ENCODE assay signal across 7 mouse cellular contexts in genomic region chr9:114583812-114584182, GRCm38 (mm10). TPM values are rescaled to one million over a fixed set of nuclear protein-coding genes. Genes with fewer than 3 reads are reported as not detected.
A peak's percentile ranks its signal among the peaks of the same experiment; 100 is the strongest.
DNase-seq lines count a peak whose midpoint lies in the region; ATAC-seq lines count a peak whose summit lies in the region.

No protein-coding gene starts in this region.

- peak; percentile 27; the same call in 1 of the 2 replicates for ATAC-seq in common myeloid progenitor, adult 5-6 weeks (replicated peaks; ENCODE audit: low read depth, poor library complexity, severe bottlenecking)
- ATAC-seq in intestine, embryonic 15.5 days = peak; percentile 76
- 0 out of 2 replicates have a peak, but pooled peaks have one; percentile 53 for ATAC-seq in limb, embryonic 11.5 days (ENCODE audit: insufficient number of reproducible peaks, low FRiP score, low TSS enrichment, low read depth)
- peak; percentile 86 for ATAC-seq in midbrain, embryonic 11.5 days (ENCODE audit: low FRiP score)

- peaks cover 10% of the 10 kb centered on the region; the same call in 1 of the 2 replicates for H3K36me3 ChIP-seq in intestine, embryonic 15.5 days
- H3K36me3 ChIP-seq in limb, embryonic 11.5 days (ENCODE audit: control insufficient read depth, insufficient read depth, low read length) = peaks cover 4% of the 10 kb centered on the region
- peaks cover 3% of the 10 kb centered on the region; the same call in 1 of the 2 replicates for H3K36me3 ChIP-seq in midbrain, embryonic 11.5 days (ENCODE audit: control insufficient read depth, insufficient read depth, low read length)

- H3K27me3 ChIP-seq in intestine, embryonic 15.5 days (replicated peaks) = no peaks in the 10 kb centered on the region
- no peaks in the 10 kb centered on the region for H3K27me3 ChIP-seq in limb, embryonic 11.5 days (ENCODE audit: control insufficient read depth, insufficient read depth, low read length)
- H3K27me3 ChIP-seq in midbrain, embryonic 11.5 days (ENCODE audit: control insufficient read depth, insufficient read depth, low read length) = no peaks in the 10 kb centered on the region

- H3K4me2 ChIP-seq in intestine, embryonic 15.5 days (replicated peaks) = peak overlapping the region; percentile 78
- peak overlapping the region; percentile 73 for H3K4me2 ChIP-seq in limb, embryonic 11.5 days (ENCODE audit: low read depth, severe bottlenecking)
- peak overlapping the region; percentile 47 for H3K4me2 ChIP-seq in midbrain, embryonic 11.5 days

- peaks cover 6% of the 10 kb centered on the region for H3K4me1 ChIP-seq in intestine, embryonic 15.5 days (replicated peaks)
- peaks cover 7% of the 10 kb centered on the region; the same call in 1 of the 2 replicates for H3K4me1 ChIP-seq in limb, embryonic 11.5 days (ENCODE audit: control insufficient read depth, insufficient read depth, low read length)
- H3K4me1 ChIP-seq in midbrain, embryonic 11.5 days (ENCODE audit: control insufficient read depth, insufficient read depth, low read length) = peaks cover 12% of the 10 kb centered on the region

- intact Hi-C loops in gastrocnemius, postnatal 36 days (cut with DNase I) = loop anchor here (5.0 kb wide), 1 partner anchor 166 kb away; no protein-coding TSS in a partner anchor

- peak overlapping the region; percentile 51 for H3K27ac ChIP-seq in intestine, embryonic 15.5 days
- no peak overlapping the region for H3K27ac ChIP-seq in limb, embryonic 11.5 days (replicated peaks; ENCODE audit: low read depth, low read length)
- peak overlapping the region; percentile 82 for H3K27ac ChIP-seq in midbrain, embryonic 11.5 days (ENCODE audit: low read depth, low read length)

- H3K9ac ChIP-seq in intestine, embryonic 15.5 days = peak overlapping the region; percentile 41
- H3K9ac ChIP-seq in limb, embryonic 11.5 days (ENCODE audit: low read length) = peak overlapping the region; percentile 43; the same call in 1 of the 2 replicates
- peak overlapping the region; percentile 46; the same call in 1 of the 2 replicates for H3K9ac ChIP-seq in midbrain, embryonic 11.5 days (ENCODE audit: low read length)

- H3K9me3 ChIP-seq in intestine, embryonic 15.5 days = no peaks in the 10 kb centered on the region
- no peaks in the 10 kb centered on the region for H3K9me3 ChIP-seq in limb, embryonic 11.5 days (ENCODE audit: control insufficient read depth, low read length)
- no peaks in the 10 kb centered on the region for H3K9me3 ChIP-seq in midbrain, embryonic 11.5 days (ENCODE audit: control insufficient read depth, low read length)

- peak overlapping the region; percentile 41 for H3K4me3 ChIP-seq in intestine, embryonic 15.5 days (replicated peaks)
- peak overlapping the region; percentile 31 for H3K4me3 ChIP-seq in limb, embryonic 11.5 days (ENCODE audit: low read depth, low read length)
- H3K4me3 ChIP-seq in midbrain, embryonic 11.5 days (ENCODE audit: low read depth, low read length) = peak overlapping the region; percentile 22

- under 1% methylated on average over 23 of the region's 23 CpGs for WGBS in intestine, embryonic 15.5 days
- WGBS in limb, embryonic 11.5 days = 1% methylated on average over 23 of the region's 23 CpGs
- 2% methylated on average over 23 of the region's 23 CpGs for WGBS in midbrain, embryonic 11.5 days

- peak; percentile 45 for DNase-seq in adrenal gland, adult 8-10 months
- DNase-seq in gastrocnemius, postnatal 36 days = peak; percentile 54 to 63
- DNase-seq in limb, embryonic 11.5 days (ENCODE audit: low spot score) = peak; percentile 86
- DNase-seq in midbrain, embryonic 11.5 days (ENCODE audit: low spot score, missing footprints) = no peak
- peak; percentile 34 for DNase-seq in spleen, adult 12 weeks (ENCODE audit: low spot score)

RNA-seq across cellular contexts. Expression of gene Trim71, which starts 19.6 kb away (rescaled TPM):
- total RNA-seq in adrenal gland, adult 8-10 months (2022) = under 1 TPM in 1 of 4 experiments, not detected in 3; 0.03 TPM
- total RNA-seq in common myeloid progenitor, adult 5-6 weeks (2017) = 0.09 TPM in 1 of 2 replicates, not detected in the other
- total RNA-seq in gastrocnemius, postnatal 36 days (2021) = not detected
- polyA plus RNA-seq in intestine, embryonic 15.5 days (2015; fragmentation: Nextera tagmentation; extraction: Ambion mirVana) = 4.1 TPM in 2 replicates
- polyA plus RNA-seq in limb, embryonic 11.5 days (2014; fragmentation: Nextera tagmentation; extraction: Ambion mirVana) = 3.7 and 4.0 TPM in 2 replicates
- 1.6 and 2.2 TPM in 2 replicates for polyA plus RNA-seq in midbrain, embryonic 11.5 days (2014; fragmentation: Nextera tagmentation; extraction: Ambion mirVana)

RNA-seq across cellular contexts. Expression of gene Cnot10, which starts 56.2 kb away (rescaled TPM):
- total RNA-seq in adrenal gland, adult 8-10 months (2022) = 10 to 100 TPM; 42.5 to 51.1 (median 44.4) TPM
- 43.4 and 57.1 TPM in 2 replicates for total RNA-seq in common myeloid progenitor, adult 5-6 weeks (2017)
- 10 to 100 TPM; 11.9 to 15.0 TPM for total RNA-seq in gastrocnemius, postnatal 36 days (2021)
- 51.9 and 53.1 TPM in 2 replicates for polyA plus RNA-seq in intestine, embryonic 15.5 days (2015; fragmentation: Nextera tagmentation; extraction: Ambion mirVana)
- polyA plus RNA-seq in limb, embryonic 11.5 days (2014; fragmentation: Nextera tagmentation; extraction: Ambion mirVana) = 71.8 and 80.7 TPM in 2 replicates
- polyA plus RNA-seq in midbrain, embryonic 11.5 days (2014; fragmentation: Nextera tagmentation; extraction: Ambion mirVana) = 67.4 and 69.3 TPM in 2 replicates

Comparison
In these comparisons a context has a peak if more than half of its experiments do, and no peak if none do; other contexts are left out.
1. ATAC-seq: peak in every context shown above with its lines; median percentile 86 in midbrain, embryonic 11.5 days; 76 in intestine, embryonic 15.5 days; 53 in limb, embryonic 11.5 days; 27 in common myeloid progenitor, adult 5-6 weeks.